Mouse (Mus musculus) CH12.LX (cell line): ENCODE measurements at regions not wholly inside any gene's neighbourhood (a gene's known extent, or its start where the extent isn't known, plus 50 kb on each side); places are given as distances from the start of the nearest gene placed in this dataset.

Experiments used
- DNase-seq: peaks from one replicate; pipeline ENCODE4 v3.0.0-alpha.2; 2013; ENCODE audit errors: extremely low read depth
- H3K27ac ChIP-seq: 2 replicates; pipeline ENCODE4 v1.5.1; 2012; ENCODE audit warnings: low read depth, mild to moderate bottlenecking, control low read depth, moderate library complexity; ENCODE audit not compliant: insufficient read depth
- H3K27me3 ChIP-seq: replicated peaks from 2 replicates; pipeline ENCODE3; 2012; ENCODE audit warnings: inconsistent platforms
- H3K36me3 ChIP-seq, 2 experiments: replicated peaks in 1 of 2; 2 replicates each; pipeline versions ENCODE3 to v1.6.1; 2012; ENCODE audit warnings: inconsistent platforms in 1 of 2, low read length in 1 of 2, mild to moderate bottlenecking in 1 of 2, mixed read lengths in 1 of 2, moderate library complexity in 1 of 2; ENCODE audit not compliant: control insufficient read depth in 1 of 2, insufficient read depth in 1 of 2
- H3K4me1 ChIP-seq, 2 experiments: 2 replicates each; pipeline ENCODE4 v1.6.1; 2012; ENCODE audit warnings: inconsistent platforms in 1 of 2, moderate library complexity in 1 of 2; ENCODE audit not compliant: insufficient read depth in 2 of 2, control insufficient read depth in 1 of 2
- H3K4me2 ChIP-seq: 2 replicates; pipeline ENCODE4 v1.6.1; 2012; ENCODE audit warnings: low read depth, mild to moderate bottlenecking, control low read depth; ENCODE audit not compliant: poor library complexity, insufficient read depth, severe bottlenecking
- H3K4me3 ChIP-seq, 3 experiments: fragments of 150-350 bp in 1 of 3; sonication (generic) in 1 of 3; replicated peaks in 1 of 3; 2 replicates each; pipeline versions ENCODE3 to v1.5.1; 2011 to 2012; ENCODE audit warnings: low read depth in 2 of 3, low read length in 2 of 3, mild to moderate bottlenecking in 2 of 3, moderate library complexity in 2 of 3, control low read depth in 1 of 3, improper control_type of control experiment in 1 of 3, inconsistent platforms in 1 of 3, mixed read lengths in 1 of 3; ENCODE audit not compliant: poor library complexity in 1 of 3
- H3K79me2 ChIP-seq: replicated peaks from 2 replicates; pipeline ENCODE4 v1.6.1; 2012; ENCODE audit warnings: mild to moderate bottlenecking, moderate library complexity; ENCODE audit not compliant: control insufficient read depth, poor library complexity, insufficient read depth, severe bottlenecking; ENCODE audit errors: extremely low read depth
- H3K9ac ChIP-seq: 2 replicates; pipeline ENCODE4 v1.6.1; 2012; ENCODE audit warnings: low read depth, mild to moderate bottlenecking, control low read depth, moderate library complexity; ENCODE audit not compliant: insufficient read depth
- H3K9me3 ChIP-seq: replicated peaks from 2 replicates; pipeline ENCODE3; 2012; ENCODE audit warnings: low read length, inconsistent platforms, mixed read lengths
- BHLHE40 ChIP-seq: IDR thresholded peaks from 2 replicates; pipeline ENCODE4 v1.6.1; 2011; ENCODE audit warnings: mild to moderate bottlenecking, low read depth, low read length, improper control_type of control experiment
- E2F4 ChIP-seq: IDR thresholded peaks from 2 replicates; pipeline ENCODE4 v1.6.1; 2011; ENCODE audit warnings: low read depth, low read length, improper control_type of control experiment; ENCODE audit not compliant: insufficient replicate concordance
- ETS1 ChIP-seq: conservative IDR thresholded peaks from 2 replicates; pipeline ENCODE4 v1.6.1; 2012; ENCODE audit warnings: low read depth, mild to moderate bottlenecking, inconsistent platforms, low read length, improper control_type of control experiment, moderate library complexity
- GABPA ChIP-seq: IDR thresholded peaks from 2 replicates; pipeline ENCODE4 v1.6.1; 2012; ENCODE audit warnings: low read depth, low read length, improper control_type of control experiment, inconsistent platforms; ENCODE audit not compliant: insufficient replicate concordance
- HCFC1 ChIP-seq: IDR thresholded peaks from 2 replicates; pipeline ENCODE4 v1.6.1; 2012; ENCODE audit warnings: low read depth, mild to moderate bottlenecking, inconsistent platforms, low read length, improper control_type of control experiment
- MAFK ChIP-seq: IDR thresholded peaks from 2 replicates; pipeline ENCODE4 v1.6.1; 2011; ENCODE audit warnings: low read length, improper control_type of control experiment; ENCODE audit not compliant: insufficient replicate concordance
- MAZ ChIP-seq: IDR thresholded peaks from 2 replicates; pipeline ENCODE4 v1.6.1; 2012; ENCODE audit warnings: low read depth, mild to moderate bottlenecking, inconsistent platforms, low read length, improper control_type of control experiment, moderate library complexity
- MEF2A ChIP-seq: IDR thresholded peaks from 2 replicates; pipeline ENCODE4 v1.6.1; 2014; ENCODE audit warnings: low read depth, mild to moderate bottlenecking, inconsistent platforms, low read length, improper control_type of control experiment, borderline replicate concordance
- MYC ChIP-seq: IDR thresholded peaks from 2 replicates; pipeline ENCODE4 v1.6.1; 2011; ENCODE audit warnings: low read depth, mild to moderate bottlenecking, improper control_type of control experiment, low read length
- NELFE ChIP-seq: IDR thresholded peaks from 2 replicates; pipeline ENCODE4 v1.6.1; 2011; ENCODE audit warnings: low read depth, low read length, improper control_type of control experiment
- PAX5 ChIP-seq: IDR thresholded peaks from 2 replicates; pipeline ENCODE4 v1.6.1; 2012; ENCODE audit warnings: low read length, inconsistent platforms, mixed read lengths
- POLR2AphosphoS2 ChIP-seq: IDR thresholded peaks from 2 replicates; pipeline ENCODE4 v1.6.1; 2011; ENCODE audit warnings: low read depth, low read length, improper control_type of control experiment
- RAD21 ChIP-seq: IDR thresholded peaks from 2 replicates; pipeline ENCODE4 v1.6.1; 2011; ENCODE audit warnings: low read depth, mild to moderate bottlenecking, low read length, improper control_type of control experiment, moderate library complexity
- RCOR1 ChIP-seq: conservative IDR thresholded peaks from 2 replicates; pipeline ENCODE4 v1.6.1; 2012; ENCODE audit warnings: low read depth, mild to moderate bottlenecking, inconsistent platforms, low read length, improper control_type of control experiment
- SMC3 ChIP-seq: IDR thresholded peaks from 2 replicates; pipeline ENCODE4 v1.6.1; 2011; ENCODE audit warnings: low read depth, low read length, improper control_type of control experiment
- TBP ChIP-seq: conservative IDR thresholded peaks from 2 replicates; pipeline ENCODE4 v1.6.1; 2011; ENCODE audit warnings: low read depth, low read length, improper control_type of control experiment
- TCF12 ChIP-seq: IDR thresholded peaks from 2 replicates; pipeline ENCODE4 v1.6.1; 2014; ENCODE audit warnings: low read depth, mild to moderate bottlenecking, inconsistent platforms, low read length, improper control_type of control experiment
- UBTF ChIP-seq: IDR thresholded peaks from 2 replicates; pipeline ENCODE4 v1.6.1; 2012; ENCODE audit warnings: low read depth, mild to moderate bottlenecking, inconsistent platforms, low read length, improper control_type of control experiment, moderate library complexity
- USF1 ChIP-seq: IDR thresholded peaks from 2 replicates; pipeline ENCODE4 v1.6.1; 2014; ENCODE audit warnings: low read depth, mild to moderate bottlenecking, inconsistent platforms, low read length, improper control_type of control experiment
- USF2 ChIP-seq: conservative IDR thresholded peaks from 2 replicates; pipeline ENCODE4 v1.6.1; 2011; ENCODE audit warnings: low read depth, low read length, improper control_type of control experiment
- ZC3H11A ChIP-seq: IDR thresholded peaks from 2 replicates; pipeline ENCODE4 v1.6.1; 2012; ENCODE audit warnings: low read depth, mild to moderate bottlenecking, inconsistent platforms, low read length, improper control_type of control experiment
- dilution Hi-C: fragments of 300-500 bp; cut with MboI; formaldehyde crosslinking; loops from 2 replicates; pipeline ENCODE4 v1.14.3; 2020; ENCODE audit warnings: low sequenced_read_pairs; ENCODE audit not compliant: extremely low pct_unique_long_range_greater_than_20kb, extremely low pct_ligation_motif_present
- in situ Hi-C: fragments of 300-500 bp; cut with MboI; formaldehyde crosslinking; loops from 3 replicates; pipeline ENCODE4 v1.14.3; 2019; ENCODE audit warnings: low sequenced_read_pairs, low pct_ligation_motif_present, low pct_unique_long_range_greater_than_20kb, mixed read lengths

- no peak overlapping the region for H3K4me3 ChIP-seq
- no peaks in the 10 kb centered on the region for H3K27me3 ChIP-seq
- dilution Hi-C loops, result no loop called here
- H3K9ac ChIP-seq, result no peak overlapping the region
- no peak for DNase-seq
- no peak overlapping the region for H3K4me2 ChIP-seq
- no peaks in the 10 kb centered on the region for H3K9me3 ChIP-seq
- TF ChIP-seq TBP, result no peak
- TF ChIP-seq MYC, result no peak
- TF ChIP-seq USF1, result no peak
- TF ChIP-seq TCF12, result no peak
- TF ChIP-seq RCOR1, result no peak
- TF ChIP-seq PAX5, result no peak
- no peak for TF ChIP-seq ETS1
- TF ChIP-seq E2F4, result no peak
- TF ChIP-seq MEF2A, result no peak
- no peak for TF ChIP-seq GABPA
- no peak for TF ChIP-seq POLR2AphosphoS2
- TF ChIP-seq MAFK, result no peak
- TF ChIP-seq HCFC1, result no peak
- TF ChIP-seq ZC3H11A, result no peak
- no peak for TF ChIP-seq USF2
- TF ChIP-seq NELFE, result no peak
- TF ChIP-seq BHLHE40, result no peak
- no peak for TF ChIP-seq UBTF
- no peak for TF ChIP-seq RAD21
- TF ChIP-seq SMC3, result no peak
- TF ChIP-seq, all 38 proteins: peak for 0
- Histone ChIP-seq H3K79me2 (no peaks in the 10 kb centered on the region), H3K27ac (no peak overlapping the region), H3K4me1 (no peaks in the 10 kb centered on the region), H3K36me3 (no peaks in the 10 kb centered on the region)
- in situ Hi-C loops, result no loop called here
These were observed 103.9 kb upstream of the Thbs1 start for GRCm38 (mm10) chr2:118007539-118008427.

GRCm38 (mm10) chr2:118011679-118012078, 100.0 kb upstream of the Thbs1 start:
- no peak for TF ChIP-seq BHLHE40
- TF ChIP-seq POLR2AphosphoS2, result no peak
- TF ChIP-seq MAZ, result no peak
- Histone ChIP-seq H3K27me3 (no peaks in the 10 kb centered on the region), H3K36me3 (no peaks in the 10 kb centered on the region), H3K4me1 (no peaks in the 10 kb centered on the region), H3K27ac (no peak overlapping the region), H3K4me2 (no peak overlapping the region), H3K4me3 (no peak overlapping the region), H3K9me3 (no peaks in the 10 kb centered on the region), H3K79me2 (no peaks in the 10 kb centered on the region), H3K9ac (no peak overlapping the region)
- no peak for DNase-seq
- in situ Hi-C loops (no loop called here), dilution Hi-C loops (no loop called here)
